Mouse (Mus musculus): ENCODE data around the gene Slc19a1.

GRCm38 (mm10) chr10:77021399-77022052 lies 10.5 kb upstream of the Slc19a1 start:
- peak; percentile 99 for TF ChIP-seq CTCF (IDR thresholded peaks at IDR 0.05; ENCODE audit: borderline replicate concordance, insufficient read depth, low read depth, low read length)
- no peak for TF ChIP-seq POLR2A (IDR thresholded peaks at IDR 0.05; ENCODE audit: borderline replicate concordance, insufficient read depth, low read length)

Measured in cerebellum, adult 2 months (tissue).